Mouse (Mus musculus): ENCODE measurements around the gene Pde4c.

GRCm38 (mm10) chr8:70684291-70684690, 39.2 kb upstream of the Pde4c start:
- TF ChIP-seq POLR2A (IDR thresholded peaks at IDR 0.05; ENCODE audit: control insufficient read depth, extremely low read depth, insufficient read depth, low read length, poor library complexity) (no peak), CTCF (IDR thresholded peaks at IDR 0.05; ENCODE audit: borderline replicate concordance, control insufficient read depth, extremely low read depth, insufficient read depth, low read length, poor library complexity) (no peak)
